Mouse (Mus musculus) bone marrow macrophage, adult 2 months (primary cell): ENCODE data around the gene Foxk1. TPM values are rescaled to one million over a fixed set of nuclear protein-coding genes. Genes with fewer than 3 reads are reported as not detected.

ENCODE experiments used
- H3K27ac ChIP-seq: 2 replicates; pipeline ENCODE4 v1.5.1; 2012; ENCODE audit warnings: low read depth, low read length; ENCODE audit not compliant: insufficient read depth
- H3K4me1 ChIP-seq: 2 replicates; pipeline ENCODE4 v1.6.1; 2012; ENCODE audit warnings: low read length; ENCODE audit not compliant: control insufficient read depth, insufficient read depth
- H3K4me3 ChIP-seq: 2 replicates; pipeline ENCODE4 v1.5.1; 2012; ENCODE audit warnings: mild to moderate bottlenecking, low read length, moderate library complexity; ENCODE audit not compliant: insufficient read depth
- CTCF ChIP-seq: IDR thresholded peaks from 2 replicates; pipeline ENCODE4 v1.5.1; 2012; ENCODE audit warnings: low read depth, mild to moderate bottlenecking, low read length, moderate library complexity
- POLR2A ChIP-seq: IDR thresholded peaks from 2 replicates; pipeline ENCODE4 v1.6.1; 2012; ENCODE audit warnings: mild to moderate bottlenecking, low read depth, low read length, borderline replicate concordance
- polyA plus RNA-seq: library from polyadenylated mRNA; stranded (reverse); fragments of >200 nt; gene quantifications from 2 replicates; pipeline ENCODE4 v1.2.4, GENCODE M21; 2012; ENCODE audit not compliant: missing spikeins, insufficient read depth, insufficient read length

Foxk1 gene
- polyA plus RNA-seq, 1 experiment: 18.2 TPM

DNA sequence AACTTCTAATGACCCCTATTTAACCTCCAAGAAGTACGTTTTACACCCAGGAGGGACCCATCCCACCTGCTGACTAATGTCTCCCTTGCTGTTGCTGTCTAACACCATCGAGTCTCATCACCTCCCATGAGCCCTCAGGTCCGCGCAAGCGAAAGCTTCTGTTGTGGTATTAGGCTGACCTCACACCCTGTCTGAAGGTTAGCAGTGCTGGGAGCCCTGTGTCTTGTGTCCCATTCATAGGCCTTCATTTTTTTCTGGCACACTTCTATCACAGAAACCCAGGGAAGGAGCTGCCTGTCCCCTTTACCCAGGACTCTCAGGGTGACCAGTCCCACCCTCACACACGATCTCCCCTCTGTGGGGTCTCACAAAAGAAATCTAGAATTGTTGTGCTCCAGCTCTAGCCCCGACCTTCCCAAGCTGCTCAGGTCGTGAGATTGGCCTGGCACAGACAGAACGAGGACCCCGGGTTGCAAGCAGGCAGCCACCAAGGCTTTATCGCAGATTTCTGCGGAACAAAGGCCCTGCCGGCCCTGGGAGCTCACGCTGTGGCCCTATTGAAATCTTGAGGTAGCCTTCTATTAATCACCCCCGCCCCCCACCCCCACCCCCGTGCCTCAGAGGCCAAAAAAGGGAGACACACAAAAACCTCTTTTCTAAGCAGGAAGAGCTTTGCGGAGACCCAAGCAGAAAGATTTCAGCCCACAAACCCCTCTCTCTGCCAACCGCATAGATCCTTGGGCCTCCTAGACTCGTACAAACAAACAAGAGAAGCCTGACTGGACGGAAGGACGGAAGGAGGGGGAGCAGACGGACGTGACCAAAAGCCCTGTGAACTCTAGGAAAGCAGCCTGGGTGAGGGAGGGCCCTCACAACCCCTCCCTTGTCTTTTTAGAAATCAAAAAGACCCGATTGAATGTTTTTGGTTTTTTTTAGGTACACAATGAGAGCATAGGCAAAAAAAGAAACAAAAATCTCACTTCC, 29.8 kb upstream of the Foxk1 start:
- TF ChIP-seq CTCF: no peak
- TF ChIP-seq POLR2A: no peak
- Histone ChIP-seq H3K4me1 (peaks cover 22% of the 10 kb centered on the region), H3K4me3 (no peak overlapping the region), H3K27ac (no peak overlapping the region)

DNA sequence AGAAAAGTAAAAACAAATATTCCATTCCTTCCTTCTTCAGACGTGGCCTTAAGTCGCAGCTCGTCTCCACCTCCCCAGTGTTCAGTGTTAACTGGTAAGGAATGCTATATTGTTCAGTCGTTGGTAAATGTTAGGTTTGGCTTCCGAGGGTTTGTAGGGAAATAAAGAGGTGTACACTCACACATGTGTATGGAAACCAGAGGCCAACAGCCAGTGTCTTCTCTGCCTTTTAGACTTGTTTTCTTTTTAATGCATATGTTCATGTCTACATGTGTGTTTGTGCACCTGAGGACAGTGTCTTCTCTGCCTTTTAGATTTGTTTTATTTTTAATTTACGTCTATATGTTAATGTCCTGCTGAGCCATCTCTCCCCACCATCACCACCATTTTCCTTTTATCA, 29.1 kb upstream of the Foxk1 start:
- no peak overlapping the region for H3K27ac ChIP-seq
- H3K4me1 ChIP-seq: peaks cover 24% of the 10 kb centered on the region
- no peak overlapping the region for H3K4me3 ChIP-seq
- TF ChIP-seq CTCF: no peak
- TF ChIP-seq POLR2A: no peak

DNA sequence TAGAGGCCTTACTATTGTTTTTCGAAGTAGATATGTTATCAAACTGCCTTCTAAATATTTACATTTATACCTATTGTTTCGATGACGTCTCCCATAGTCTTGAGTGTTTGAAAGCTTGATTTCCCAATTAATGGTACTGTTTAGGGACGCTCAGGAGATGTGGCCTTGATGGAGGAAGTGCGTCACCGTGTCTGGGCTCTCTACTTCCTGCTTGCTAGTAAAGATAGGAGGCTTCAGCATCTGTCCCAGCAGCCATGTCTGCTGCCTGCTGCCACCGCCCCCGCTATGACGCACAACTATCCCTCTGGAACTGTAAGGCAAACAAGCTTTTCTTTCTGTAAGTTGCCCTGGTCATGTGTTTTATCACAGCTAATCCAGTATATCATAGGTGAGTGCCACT, 27.0 kb upstream of the Foxk1 start:
- no peak overlapping the region for H3K4me3 ChIP-seq
- peaks cover 22% of the 10 kb centered on the region for H3K4me1 ChIP-seq
- no peak overlapping the region for H3K27ac ChIP-seq
- TF ChIP-seq POLR2A (no peak), CTCF (no peak)

DNA sequence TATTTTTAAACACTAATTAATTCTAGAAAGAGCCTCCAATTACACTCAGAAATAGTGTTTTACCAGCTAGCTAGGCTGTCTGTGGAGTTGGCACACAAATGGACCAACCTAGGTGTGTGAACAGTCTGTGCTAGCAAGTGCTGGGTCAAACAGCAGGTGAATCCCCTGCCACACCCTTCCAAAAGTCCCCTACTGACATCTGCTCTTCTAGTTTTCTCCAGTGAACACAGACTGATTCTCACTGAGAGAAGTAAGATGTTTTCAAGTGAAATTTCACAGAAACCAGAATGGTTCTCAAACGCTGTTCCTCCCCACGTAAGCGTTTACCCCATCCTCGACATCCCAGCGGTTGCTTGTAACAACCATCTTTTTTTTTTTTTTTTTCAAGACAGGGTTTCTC, 25.7 kb upstream of the Foxk1 start:
- H3K27ac ChIP-seq: peak overlapping the region; percentile 65
- H3K4me3 ChIP-seq: no peak overlapping the region
- peaks cover 32% of the 10 kb centered on the region for H3K4me1 ChIP-seq
- TF ChIP-seq POLR2A (no peak), CTCF (no peak)

DNA sequence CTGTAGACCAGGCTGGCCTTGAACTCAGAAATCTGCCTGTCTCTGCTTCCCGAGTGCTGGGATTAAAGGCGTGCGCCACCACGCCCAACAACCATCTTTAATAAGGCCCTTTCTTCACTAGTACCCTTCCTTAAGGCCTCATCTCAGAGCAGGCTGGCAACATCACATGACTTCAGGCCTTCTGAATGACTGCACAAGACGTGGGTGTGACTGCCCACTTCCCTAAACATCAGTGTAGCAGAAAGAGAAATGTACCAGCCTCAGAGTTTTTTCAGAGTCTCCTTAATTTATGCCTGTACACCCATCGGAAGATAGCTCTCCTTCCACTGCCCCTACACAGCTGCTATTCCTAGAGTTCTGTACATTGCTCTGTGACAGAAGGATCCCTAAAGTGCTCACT, 25.2 kb upstream of the Foxk1 start:
- no peak for TF ChIP-seq POLR2A
- TF ChIP-seq CTCF: no peak
- H3K4me1 ChIP-seq: peaks cover 34% of the 10 kb centered on the region
- peak overlapping the region; percentile 84 for H3K27ac ChIP-seq

DNA sequence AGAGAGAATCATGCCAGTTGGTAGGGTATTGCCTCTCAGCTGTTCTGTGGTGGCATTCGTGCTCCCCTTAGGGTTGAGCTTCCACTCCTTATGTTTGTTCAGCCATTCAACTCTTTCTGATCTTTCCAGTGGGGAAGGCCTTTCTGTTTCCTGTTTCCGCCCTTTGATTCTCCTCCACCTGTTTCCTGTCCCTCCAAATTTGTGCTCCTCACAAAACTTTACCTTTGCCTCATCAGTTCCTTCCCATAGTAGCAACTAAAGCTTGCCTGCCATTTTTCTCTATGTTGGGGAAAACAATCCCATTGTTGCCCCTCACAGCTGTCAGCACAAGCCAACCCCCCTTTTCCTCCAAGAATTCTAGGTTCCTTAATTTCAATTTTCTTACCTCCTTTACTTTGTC, 23.2 kb upstream of the Foxk1 start:
- TF ChIP-seq POLR2A (no peak), CTCF (no peak)
- Histone ChIP-seq H3K4me3 (no peak overlapping the region), H3K4me1 (peaks cover 34% of the 10 kb centered on the region)

More for the DNA sequence above, 25.2 kb upstream of the Foxk1 start:
- no peak overlapping the region for H3K4me3 ChIP-seq

DNA sequence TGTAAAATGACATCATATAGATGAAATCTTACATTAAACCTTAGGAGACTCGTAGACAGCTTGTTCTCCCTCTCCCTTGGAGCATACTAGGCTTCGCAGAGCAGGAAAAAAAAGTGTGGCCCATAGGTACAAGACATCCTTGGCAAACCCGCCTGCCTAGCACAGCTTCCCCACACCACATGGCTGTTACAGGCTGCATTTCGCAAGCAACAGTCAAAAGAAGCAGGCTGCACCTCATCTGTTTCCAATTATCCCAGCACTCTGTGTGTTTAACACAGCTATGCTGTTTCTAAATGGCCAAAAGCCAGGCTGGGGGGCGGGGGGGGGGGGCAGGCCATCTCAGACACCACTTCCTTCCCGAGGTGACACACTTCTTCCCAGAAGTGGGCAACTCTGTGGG, 20.8 kb upstream of the Foxk1 start:
- H3K4me3 ChIP-seq: no peak overlapping the region
- H3K27ac ChIP-seq: no peak overlapping the region
- TF ChIP-seq POLR2A: no peak
- no peak for TF ChIP-seq CTCF
- peaks cover 34% of the 10 kb centered on the region for H3K4me1 ChIP-seq

More for the DNA sequence above, 23.2 kb upstream of the Foxk1 start:
- H3K27ac ChIP-seq: no peak overlapping the region

DNA sequence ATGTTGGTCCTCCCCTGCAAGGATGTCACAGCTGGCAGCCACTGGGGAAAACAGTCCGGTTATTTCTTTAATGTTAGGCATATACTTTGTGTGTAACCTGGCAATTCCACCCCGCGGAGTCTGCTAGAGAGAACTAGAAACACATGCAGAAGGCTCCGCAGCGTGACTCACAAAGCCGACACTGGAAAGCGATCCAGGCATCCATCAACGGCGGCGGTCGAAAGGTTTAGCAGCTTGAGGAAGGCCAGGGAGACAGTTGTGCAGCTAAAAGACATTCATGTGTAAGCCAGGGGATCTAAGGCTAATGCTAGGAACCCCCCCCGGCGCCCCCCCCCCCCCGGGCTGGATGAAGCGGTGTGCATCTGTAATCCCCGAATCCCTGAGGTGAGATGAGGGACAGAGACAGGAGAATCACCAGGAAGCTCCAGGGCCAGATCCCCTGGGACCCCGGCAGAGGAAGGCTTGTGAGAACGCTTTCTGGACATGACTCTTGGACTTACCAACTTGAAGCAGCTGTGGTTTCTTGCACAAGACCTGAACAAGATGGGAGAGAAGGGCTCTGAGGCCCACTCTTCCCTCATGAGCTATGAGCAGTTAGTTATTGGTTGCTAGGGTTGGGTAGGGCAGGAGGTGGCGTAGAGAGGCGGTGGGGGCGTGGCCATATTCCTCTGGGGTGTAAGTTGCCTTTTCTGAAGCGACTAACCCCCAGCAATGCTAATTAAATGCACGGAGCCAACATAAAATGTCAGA, 16.2 kb upstream of the Foxk1 start:
- H3K27ac ChIP-seq: no peak overlapping the region
- H3K4me3 ChIP-seq: no peak overlapping the region
- H3K4me1 ChIP-seq: peaks cover 17% of the 10 kb centered on the region
- TF ChIP-seq CTCF (no peak), POLR2A (no peak)

DNA sequence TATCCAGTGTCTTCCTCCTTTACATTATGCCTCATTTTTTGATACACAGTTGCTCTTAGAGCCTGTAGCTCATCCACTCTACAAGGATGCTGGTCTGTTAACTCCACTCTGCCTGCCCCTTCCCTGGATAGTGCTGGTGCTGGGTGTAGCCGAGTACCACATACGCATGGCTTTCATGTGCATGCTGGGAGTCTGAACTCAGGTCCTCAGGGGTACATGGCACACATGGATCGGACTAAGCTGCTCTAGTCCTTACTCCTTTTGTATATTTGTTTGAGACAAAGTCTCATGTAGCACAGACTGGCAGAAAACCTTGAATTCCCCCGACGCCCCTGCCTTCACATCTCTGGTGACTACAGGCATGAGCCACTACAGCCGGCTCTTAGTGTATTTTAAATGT, 15.0 kb upstream of the Foxk1 start:
- TF ChIP-seq POLR2A (no peak), CTCF (no peak)
- no peak overlapping the region for H3K27ac ChIP-seq
- no peak overlapping the region for H3K4me3 ChIP-seq
- peaks cover 16% of the 10 kb centered on the region for H3K4me1 ChIP-seq
